Mouse (Mus musculus): ENCODE results near the gene Slitrk5.
"Not testable (repeated sequence)": the region's sequence is repeated elsewhere in the genome, so short reads cannot be mapped to it uniquely, and the experiment has no call there.

Slitrk5 gene

GRCm38 (mm10) chr14:111674664-111675147, at the start of gene Slitrk5:
TSS of gene Slitrk5 (plus strand) at chr14:111675097.
- DNase-seq = peak; percentile 57

DNA sequence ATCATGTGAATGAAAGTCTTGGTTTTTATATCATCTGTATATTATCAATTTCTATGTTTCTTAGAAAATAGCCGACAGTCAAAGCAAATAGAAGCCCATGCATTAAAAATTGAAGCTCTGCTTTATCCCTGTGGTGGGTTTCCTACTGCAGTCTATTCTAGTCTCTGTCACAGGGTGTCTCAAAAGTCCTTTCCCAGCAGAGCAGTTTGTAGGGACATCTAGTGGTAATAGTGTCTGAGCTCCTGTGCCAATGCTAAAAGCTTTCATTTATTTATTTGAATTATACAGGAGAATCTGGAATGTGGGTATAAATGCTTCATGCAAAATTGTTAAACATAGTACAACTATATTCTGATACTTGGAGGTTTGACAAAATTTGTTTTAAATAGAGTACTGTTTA, 2.0 kb upstream of the Slitrk5 start:
- no peak for DNase-seq

- DNase-seq = no peak
Observed at GRCm38 (mm10) chr14:111675211-111676165, 591 bp downstream of the Slitrk5 start.

DNA sequence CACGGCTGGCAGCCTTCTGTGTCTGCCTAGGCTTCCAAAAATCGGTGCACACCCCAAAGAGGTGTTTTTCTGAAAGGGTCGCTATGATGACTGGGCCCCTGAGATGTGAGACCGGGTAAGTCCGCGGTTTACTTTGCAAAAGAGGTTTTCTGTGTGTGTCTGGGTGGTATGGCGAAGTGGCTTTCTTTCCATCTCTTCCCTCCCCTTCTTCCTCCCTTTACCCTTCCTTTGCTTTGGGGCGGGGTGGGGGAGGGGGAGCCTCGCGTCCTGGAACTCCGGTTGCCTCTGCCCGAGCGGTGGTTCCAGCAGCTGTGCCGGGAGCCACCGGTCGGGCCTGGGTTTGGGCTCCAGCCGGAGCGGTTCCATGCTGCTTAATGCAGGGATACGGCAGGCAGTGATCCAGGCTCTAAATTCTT, 1.3 kb downstream of the Slitrk5 start:
- no peak for DNase-seq

DNA sequence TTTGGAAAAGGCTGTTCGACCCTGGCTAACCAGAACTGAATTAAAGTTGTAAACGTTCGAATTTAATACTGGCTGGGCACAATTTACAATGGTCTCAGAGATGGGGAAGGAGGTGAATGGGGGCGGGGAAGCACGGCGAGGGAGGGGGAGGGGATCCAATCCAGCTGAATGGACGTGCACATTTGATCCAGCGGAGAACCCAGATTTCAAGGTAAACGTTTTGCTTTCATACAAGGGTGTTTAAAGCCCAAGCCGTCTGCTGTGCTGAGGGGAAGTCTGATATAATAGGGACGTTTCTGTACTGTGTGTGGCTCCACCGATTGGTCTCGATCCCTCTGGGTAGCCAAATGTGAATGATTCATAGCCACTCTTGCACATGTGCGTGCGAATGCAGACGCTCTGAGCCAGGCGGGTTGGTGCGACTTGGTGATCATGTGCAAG, 2.0 kb downstream of the Slitrk5 start:
- no peak for DNase-seq

DNA sequence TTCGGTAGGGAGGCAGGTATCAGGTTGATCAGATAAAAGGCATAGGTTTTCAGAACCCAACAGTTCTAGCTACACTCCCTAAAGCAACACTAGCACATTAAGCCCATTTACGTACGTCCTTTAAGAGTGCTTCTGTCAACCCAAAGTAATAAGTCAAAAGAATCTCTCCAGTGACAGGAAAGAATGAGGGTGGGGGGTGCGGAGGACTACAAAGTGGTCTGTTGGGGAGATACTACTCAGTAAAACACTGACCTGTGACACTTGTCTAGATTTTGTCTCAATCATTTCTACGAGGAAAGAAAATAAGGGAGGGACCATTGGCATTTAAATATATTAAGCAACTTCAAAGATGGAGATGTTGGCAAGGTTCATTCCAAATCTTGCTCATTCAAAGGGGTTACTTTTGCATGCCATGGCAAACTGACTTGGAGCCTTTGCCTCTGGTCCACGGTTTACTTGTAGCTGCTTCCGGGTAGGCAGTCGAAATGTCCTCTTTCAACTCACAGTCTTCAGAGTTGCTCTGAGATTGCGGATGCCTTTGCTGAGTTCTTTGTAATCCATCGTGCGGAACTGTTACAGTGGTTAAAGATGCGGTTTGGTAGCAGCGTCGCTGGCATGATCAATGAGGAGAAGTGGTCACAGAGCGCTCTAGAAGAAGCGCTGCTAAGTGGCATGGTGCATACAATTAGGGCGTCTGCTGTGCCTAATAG, 2.6 kb downstream of the Slitrk5 start:
- DNase-seq = no peak

DNA sequence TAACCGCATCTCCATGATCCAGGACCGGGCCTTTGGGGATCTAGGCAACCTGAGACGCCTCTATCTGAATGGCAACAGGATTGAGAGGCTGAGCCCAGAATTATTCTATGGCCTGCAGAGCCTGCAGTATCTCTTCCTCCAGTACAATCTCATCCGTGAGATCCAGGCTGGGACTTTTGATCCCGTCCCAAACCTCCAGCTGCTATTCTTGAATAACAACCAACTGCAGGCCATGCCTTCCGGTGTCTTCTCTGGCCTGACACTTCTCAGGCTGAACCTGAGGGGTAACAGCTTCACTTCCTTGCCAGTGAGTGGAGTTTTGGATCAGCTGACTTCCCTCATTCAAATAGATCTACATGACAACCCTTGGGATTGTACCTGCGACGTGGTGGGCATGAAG, 5.4 kb downstream of the Slitrk5 start:
- no peak for DNase-seq

- no peak for DNase-seq
Observed at GRCm38 (mm10) chr14:111681092-111681708, 6.3 kb downstream of the Slitrk5 start.

- no peak for DNase-seq
Observed at GRCm38 (mm10) chr14:111681773-111682172, 6.9 kb downstream of the Slitrk5 start.

DNA sequence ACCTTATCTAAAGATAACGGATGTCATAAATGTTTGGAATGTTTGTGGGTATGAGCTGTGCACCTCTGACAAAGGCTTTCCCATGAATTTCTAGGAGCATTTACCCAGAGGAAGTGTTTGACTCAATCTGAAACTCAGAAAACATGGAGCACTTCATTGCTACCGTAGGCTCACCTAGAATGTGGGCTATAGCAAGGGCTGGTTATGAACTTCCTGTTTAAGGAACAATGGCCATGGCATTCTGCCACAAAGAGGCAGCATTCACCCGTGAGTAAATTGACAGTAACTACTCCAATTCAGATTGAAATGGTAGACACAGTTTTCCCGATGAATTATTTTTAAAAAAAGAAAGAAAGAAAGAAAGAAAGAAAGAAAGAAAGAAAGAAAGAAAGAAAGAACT, 8.6 kb downstream of the Slitrk5 start:
- DNase-seq = no peak

GRCm38 (mm10) chr14:111690139-111690538, 15.2 kb downstream of the Slitrk5 start:
- DNase-seq = not testable (repeated sequence)

GRCm38 (mm10) chr14:111729833-111730232, 54.9 kb downstream of the Slitrk5 start:
- DNase-seq = no peak
